Mouse (Mus musculus): ENCODE data around the gene Fmo1. TPM values are rescaled to one million over a fixed set of nuclear protein-coding genes. Genes with fewer than 3 reads are reported as not detected.
"Not testable (repeated sequence)": the region's sequence is repeated elsewhere in the genome, so short reads cannot be mapped to it uniquely, and the experiment has no call there.

Gene Fmo1
- total and polyA plus RNA-seq, 3 experiments: 29.8 to 652 (median 241) TPM

DNA sequence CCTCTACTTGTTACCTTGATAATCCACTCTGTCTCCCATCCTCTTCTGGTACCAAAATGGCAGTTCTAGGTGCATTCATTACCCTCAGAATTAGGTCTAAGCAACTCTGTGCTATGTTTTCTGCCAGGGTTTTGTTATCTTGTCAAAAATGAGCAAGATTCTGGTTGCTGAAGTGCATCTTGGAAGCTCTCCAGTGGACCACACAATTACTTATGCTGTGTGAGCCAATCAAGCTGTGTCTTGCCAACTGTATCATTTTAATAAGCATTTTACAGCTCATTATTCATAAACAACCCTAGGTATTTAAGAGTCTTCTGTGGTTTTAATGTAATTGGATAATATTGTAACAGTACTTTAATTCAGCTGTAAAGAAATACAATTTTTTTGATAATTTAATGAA, 70.0 kb downstream of the Fmo1 start:
- no peak for DNase-seq

DNA sequence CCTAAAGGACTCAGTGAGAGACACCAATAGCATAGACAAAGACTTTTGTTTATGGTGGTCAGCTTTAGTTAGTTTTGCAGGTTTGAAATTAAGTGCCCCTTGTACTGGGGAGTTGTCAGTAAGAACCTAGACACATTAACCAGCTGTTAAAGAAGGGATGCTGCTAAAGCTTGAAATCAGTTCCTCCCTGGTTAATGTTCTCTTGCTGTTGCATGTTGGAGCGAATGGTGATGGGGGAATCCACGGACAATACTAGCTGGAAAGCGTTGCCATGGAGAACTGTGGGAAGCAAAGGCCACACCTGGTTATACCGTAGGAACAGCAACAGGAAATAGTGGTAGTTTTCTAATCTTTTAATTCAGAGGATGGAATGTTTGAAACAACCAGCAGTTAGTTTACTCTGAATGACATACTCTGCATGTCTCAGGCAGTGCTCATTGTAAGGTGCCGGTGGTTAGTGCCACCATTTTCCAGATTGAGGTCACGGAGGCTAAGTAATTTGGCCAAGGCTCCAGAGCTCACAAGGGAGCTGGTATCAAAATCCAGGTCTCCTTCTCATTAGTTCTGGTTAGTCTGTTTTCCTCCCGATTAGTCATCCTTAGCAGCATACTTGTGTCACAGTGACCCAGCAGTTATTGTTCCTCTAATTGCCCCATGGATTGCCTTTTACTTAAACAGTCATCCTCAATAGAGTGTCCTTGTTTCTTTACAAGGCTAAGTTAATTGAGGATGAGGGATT, 73.9 kb downstream of the Fmo1 start:
- DNase-seq: peak; percentile 63

GRCm38 (mm10) chr1:162785222-162785621, 81.2 kb downstream of the Fmo1 start:
- DNase-seq: no peak

DNA sequence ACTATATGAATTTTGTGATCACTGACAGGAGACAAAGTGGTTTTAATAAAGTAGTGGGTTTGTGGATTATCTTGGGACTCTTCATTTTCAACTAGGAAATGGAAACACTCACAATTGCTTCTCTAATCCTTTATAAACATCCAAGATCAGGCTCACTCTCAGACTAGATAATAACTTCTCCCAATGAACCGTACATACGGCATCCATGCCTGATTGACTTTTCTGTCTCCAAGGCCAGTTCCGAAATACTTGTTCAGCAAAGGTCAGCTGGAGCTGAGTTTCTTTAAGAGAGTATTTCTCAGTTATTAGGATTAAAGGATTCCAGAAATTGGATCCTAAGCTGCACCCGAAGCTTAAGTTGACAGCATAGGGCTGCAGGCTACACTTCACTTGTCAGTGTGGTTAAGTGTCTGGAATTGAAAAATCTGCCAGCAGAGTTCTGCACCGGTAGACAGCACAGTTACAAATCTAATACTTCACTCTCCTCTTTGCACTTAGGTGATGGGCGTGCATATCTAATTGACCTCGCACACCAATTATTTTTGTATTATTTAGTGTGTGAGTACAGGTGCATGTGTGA, 82.7 kb downstream of the Fmo1 start:
- DNase-seq: no peak

DNA sequence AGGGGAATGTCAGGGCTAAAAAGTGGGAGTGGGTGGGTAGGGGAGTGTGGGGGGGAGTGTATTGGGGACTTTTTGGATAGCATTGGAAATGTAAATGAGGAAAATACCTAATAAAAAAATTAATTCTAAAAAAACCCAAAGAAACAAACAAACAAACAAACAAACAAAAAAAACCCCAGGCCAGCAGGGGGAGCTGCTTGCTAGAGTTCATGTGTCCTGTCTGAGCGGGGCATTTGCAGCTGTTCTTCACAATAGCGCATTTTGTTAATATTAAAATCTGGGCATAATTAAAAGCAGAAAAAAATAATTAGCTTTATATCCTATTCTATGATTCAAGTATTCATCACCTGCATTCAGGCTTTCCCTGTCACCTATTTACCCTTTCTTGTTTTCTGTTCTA, 85.4 kb downstream of the Fmo1 start:
- not testable (repeated sequence) for DNase-seq

Other genes starting within 250 kb of the Fmo1 start
- 1 to 10 TPM; 2.1 to 4.7 TPM for gene Myoc, start 227.5 kb downstream of the Fmo1 start, total RNA-seq (2021)
- 0.76 and 1.4 TPM in 2 replicates for gene Myoc, start 227.5 kb downstream of the Fmo1 start, polyA plus RNA-seq (2012; rRNA removed)
- not detected for gene Myocos, start 208.4 kb downstream of the Fmo1 start, total RNA-seq (2021)
- gene Myocos, start 208.4 kb downstream of the Fmo1 start, polyA plus RNA-seq (2012; rRNA removed): not detected in 2 replicates
- gene Prrc2c, start 126.1 kb downstream of the Fmo1 start, total RNA-seq (2021): 100 to 1,000 TPM in 1 of 2 experiments, 10 to 100 TPM in 1; 92.4 to 229 TPM
- gene Prrc2c, start 126.1 kb downstream of the Fmo1 start, polyA plus RNA-seq (2012; rRNA removed): 27.8 and 43.9 TPM in 2 replicates
- gene Fmo4, start 52.6 kb downstream of the Fmo1 start, total RNA-seq (2021): 1 to 10 TPM; 1.2 to 2.1 TPM
- 0.17 and 0.46 TPM in 2 replicates for gene Fmo4, start 52.6 kb downstream of the Fmo1 start, polyA plus RNA-seq (2012; rRNA removed)
- gene Fmo2, start 32.1 kb upstream of the Fmo1 start, total RNA-seq (2021): 10 to 100 TPM; 45.6 to 72.3 TPM
- gene Fmo2, start 32.1 kb upstream of the Fmo1 start, polyA plus RNA-seq (2012; rRNA removed): 2.4 and 10.4 TPM in 2 replicates
- not detected for gene Fmo6, start 70.9 kb upstream of the Fmo1 start, total RNA-seq (2021)
- gene Fmo6, start 70.9 kb upstream of the Fmo1 start, polyA plus RNA-seq (2012; rRNA removed): not detected in 2 replicates
- gene Fmo3, start 117.9 kb upstream of the Fmo1 start, total RNA-seq (2021): under 1 TPM in 1 of 2 experiments, not detected in 1; 0.75 TPM
- not detected in 2 replicates for gene Fmo3, start 117.9 kb upstream of the Fmo1 start, polyA plus RNA-seq (2012; rRNA removed)
- gene Mroh9, start 219.1 kb upstream of the Fmo1 start, total RNA-seq (2021): not detected
- not detected in 2 replicates for gene Mroh9, start 219.1 kb upstream of the Fmo1 start, polyA plus RNA-seq (2012; rRNA removed)

Data from adrenal gland, adult 2 months (tissue).